Mouse (Mus musculus) forebrain, embryonic 14.5 days (tissue): ENCODE data around the gene Oog1. TPM values are rescaled to one million over a fixed set of nuclear protein-coding genes. Genes with fewer than 3 reads are reported as not detected.
"Not testable (repeated sequence)": the region's sequence is repeated elsewhere in the genome, so short reads cannot be mapped to it uniquely, and the experiment has no call there.

Source experiments
- ATAC-seq: fragments of 200-750 bp; cut with Nextera tagmentation; 2 replicates; pipeline ENCODE4 v1.8.0; 2017; ENCODE audit warnings: mild to moderate bottlenecking, moderate library complexity
- DNase-seq: peaks from one replicate; pipeline ENCODE4 v3.0.0-alpha.2; 2015; ENCODE audit warnings: low spot score
- H3K27ac ChIP-seq: fragments of 300-500 bp; sonication (generic); 2 replicates; pipeline ENCODE4 v1.5.1; 2014; ENCODE audit warnings: low read depth, mild to moderate bottlenecking, control low read depth, low read length, moderate library complexity
- H3K27me3 ChIP-seq: fragments of 300-500 bp; sonication (generic); replicated peaks from 2 replicates; pipeline ENCODE4 v1.6.1; 2014; ENCODE audit warnings: low read length, control low read depth, mixed read lengths; ENCODE audit not compliant: control insufficient read depth, insufficient read depth
- H3K36me3 ChIP-seq: fragments of 300-500 bp; sonication (generic); 2 replicates; pipeline ENCODE4 v1.6.1; 2014; ENCODE audit warnings: low read length, control low read depth; ENCODE audit not compliant: control insufficient read depth, insufficient read depth
- H3K4me1 ChIP-seq: fragments of 300-500 bp; sonication (generic); 2 replicates; pipeline ENCODE4 v1.6.1; 2014; ENCODE audit warnings: antibody characterized with exemption, low read length, control low read depth; ENCODE audit not compliant: control insufficient read depth, insufficient read depth
- H3K4me2 ChIP-seq: fragments of 300-500 bp; sonication (generic); 2 replicates; pipeline ENCODE4 v1.6.1; 2014; ENCODE audit warnings: mild to moderate bottlenecking, control low read depth, low read length
- H3K4me3 ChIP-seq: fragments of 300-500 bp; sonication (generic); 2 replicates; pipeline ENCODE4 v1.5.1; 2014; ENCODE audit warnings: low read depth, low read length, control low read depth
- H3K9ac ChIP-seq: fragments of 300-500 bp; sonication (generic); 2 replicates; pipeline ENCODE4 v1.6.1; 2014; ENCODE audit warnings: mild to moderate bottlenecking, low read length, control low read depth, moderate library complexity
- H3K9me3 ChIP-seq: fragments of 300-500 bp; sonication (generic); replicated peaks from 2 replicates; pipeline ENCODE4 v1.6.1; 2016; ENCODE audit warnings: low read length, control low read depth, mixed read lengths; ENCODE audit not compliant: control insufficient read depth
- WGBS: fragments of 180-500 bp; shearing (Covaris S2); extraction: QIAGEN DNeasy Blood & Tissue Kit; methylation state at CpG from one replicate; pipeline ENCODE4 v1.1.7; 2014; 5-methylcytosine and 5-hydroxymethylcytosine counted together
- polyA plus RNA-seq: library from polyadenylated mRNA; unstranded; fragments of >200 nt; fragmentation: Nextera tagmentation; extraction: Ambion mirVana; gene quantifications from 2 replicates; pipeline ENCODE4 v1.2.1, GENCODE M21; 2014

The Oog1 gene
- polyA plus RNA-seq, result not detected in 2 replicates

- not testable (repeated sequence) for H3K4me3 ChIP-seq, H3K27me3 ChIP-seq, ATAC-seq, H3K36me3 ChIP-seq, H3K27ac ChIP-seq, H3K4me1 ChIP-seq, H3K9ac ChIP-seq, H3K4me2 ChIP-seq, H3K9me3 ChIP-seq, DNase-seq
- 65% methylated on average over 1 of the region's 2 CpGs for WGBS
Observed at GRCm38 (mm10) chr12:87602388-87602787, at the start of gene Oog1. TSS of gene Oog1 (plus strand) at chr12:87602688.

- H3K9me3 ChIP-seq, H3K4me1 ChIP-seq, H3K4me2 ChIP-seq, H3K27ac ChIP-seq, ATAC-seq, DNase-seq, H3K9ac ChIP-seq, H3K36me3 ChIP-seq, H3K4me3 ChIP-seq, H3K27me3 ChIP-seq: not testable (repeated sequence)
- 5% methylated on average over 2 of the region's 2 CpGs for WGBS
Observed at GRCm38 (mm10) chr12:87601388-87601787, 1.1 kb upstream of the Oog1 start.

GRCm38 (mm10) chr12:87618569-87618968 is 16.1 kb downstream of the Oog1 start, which contains the start of gene Gm4027:
TSS of gene Gm4027 (plus strand) at chr12:87618869.
- not testable (repeated sequence) for ATAC-seq, H3K36me3 ChIP-seq, H3K4me1 ChIP-seq, H3K27me3 ChIP-seq, H3K27ac ChIP-seq, H3K9me3 ChIP-seq, DNase-seq, H3K4me2 ChIP-seq, H3K9ac ChIP-seq, H3K4me3 ChIP-seq
- 86% methylated on average over 4 of the region's 7 CpGs for WGBS

GRCm38 (mm10) chr12:87644520-87644919 is 42.0 kb downstream of the Oog1 start, which contains the start of gene Gm16381:
TSS of gene Gm16381 (minus strand) at chr12:87644620.
- not testable (repeated sequence) for H3K9ac ChIP-seq
- 86% methylated on average over 1 of the region's 2 CpGs for WGBS

GRCm38 (mm10) chr12:87652916-87653703 is 50.6 kb downstream of the Oog1 start:
- H3K27ac ChIP-seq, H3K4me1 ChIP-seq, H3K9me3 ChIP-seq, H3K27me3 ChIP-seq, H3K9ac ChIP-seq, DNase-seq, H3K4me2 ChIP-seq, H3K36me3 ChIP-seq, H3K4me3 ChIP-seq, ATAC-seq: not testable (repeated sequence)
- WGBS, result 70% methylated on average over 2 of the region's 4 CpGs

More at GRCm38 (mm10) chr12:87644520-87644919, 42.0 kb downstream of the Oog1 start, which contains the start of gene Gm16381:
- DNase-seq, H3K27ac ChIP-seq, H3K9me3 ChIP-seq, H3K4me3 ChIP-seq, H3K36me3 ChIP-seq, H3K4me1 ChIP-seq, H3K4me2 ChIP-seq, ATAC-seq, H3K27me3 ChIP-seq: not testable (repeated sequence)

Other genes starting within 250 kb of the Oog1 start
- 51.8 and 65.8 TPM in 2 replicates for gene Sptlc2, start 214.3 kb upstream of the Oog1 start, polyA plus RNA-seq
- 229 and 292 TPM in 2 replicates for gene Slirp, start 158.8 kb upstream of the Oog1 start, polyA plus RNA-seq
- gene Alkbh1, start 158.7 kb upstream of the Oog1 start, polyA plus RNA-seq, result 25.8 and 25.9 TPM in 2 replicates
- gene Snw1, start 130.4 kb upstream of the Oog1 start, polyA plus RNA-seq, result 138 and 145 TPM in 2 replicates
- gene Gm5788, start 108.0 kb upstream of the Oog1 start, polyA plus RNA-seq, result not detected in 2 replicates
- gene Gm8300, start 88.4 kb upstream of the Oog1 start, polyA plus RNA-seq, result not detected in 2 replicates
- not detected in 2 replicates for gene Gm4027, start 16.2 kb downstream of the Oog1 start, polyA plus RNA-seq
- gene Gm16381, start 41.9 kb downstream of the Oog1 start, polyA plus RNA-seq, result not detected in 2 replicates
- gene Gm21319, start 173.1 kb downstream of the Oog1 start, polyA plus RNA-seq, result not detected in 2 replicates
- not detected in 2 replicates for gene Gm21936, start 192.8 kb downstream of the Oog1 start, polyA plus RNA-seq
- gene BB287469, start 213.9 kb downstream of the Oog1 start, polyA plus RNA-seq, result not detected in 2 replicates
- not detected in 2 replicates for gene Gm2001, start 239.7 kb downstream of the Oog1 start, polyA plus RNA-seq